Mouse (Mus musculus) megakaryocyte-erythroid progenitor cell, adult 5-6 weeks (primary cell): ENCODE data around the gene Rcan1. TPM values are rescaled to one million over a fixed set of nuclear protein-coding genes. Genes with fewer than 3 reads are reported as not detected.
A peak's percentile ranks its signal among the peaks of the same experiment; 100 is the strongest.

ENCODE experiments used
- ATAC-seq: replicated peaks from 2 replicates; pipeline ENCODE4 v1.8.0; 2016; ENCODE audit warnings: mild to moderate bottlenecking, inconsistent platforms; ENCODE audit not compliant: severe bottlenecking, poor library complexity, low FRiP score, low TSS enrichment
- total RNA-seq, 2 experiments: library from RNA; stranded (forward) in 1 of 2; stranded (reverse) in 1 of 2; fragments of 200-1000, 215-1000 nt in 1 of 2; fragments of >200 nt in 1 of 2; fragmentation: Nextera tagmentation in 1 of 2; gene quantifications; 2 replicates each; pipeline ENCODE4 v1.2.3; 2014 to 2017

The Rcan1 gene
- 7.2 and 12.7 TPM in 2 replicates for total RNA-seq (2014; fragmentation: Nextera tagmentation)
- 7.9 and 10.9 TPM in 2 replicates for total RNA-seq (2017)

- no peak for ATAC-seq
These were observed at the start of gene Rcan1 for GRCm38 (mm10) chr16:92470706-92471105. Rcan1 (minus strand) TSS chr16:92470867.

GRCm38 (mm10) chr16:92519820-92520492 lies 49.3 kb upstream of the Rcan1 start:
- peak; percentile 72; the same call in 1 of the 2 replicates for ATAC-seq

- ATAC-seq: no peak
These were observed 48.1 kb upstream of the Rcan1 start for GRCm38 (mm10) chr16:92518718-92519117.

- ATAC-seq: no peak
These were observed 45.5 kb upstream of the Rcan1 start for GRCm38 (mm10) chr16:92516139-92516538.

GRCm38 (mm10) chr16:92514896-92515295 lies 44.2 kb upstream of the Rcan1 start:
- peak; percentile 45; the same call in 1 of the 2 replicates for ATAC-seq

- peak; percentile 69 for ATAC-seq
These were observed 41.2 kb upstream of the Rcan1 start for GRCm38 (mm10) chr16:92511773-92512391.

GRCm38 (mm10) chr16:92510835-92511772 lies 40.4 kb upstream of the Rcan1 start:
- no peak for ATAC-seq

GRCm38 (mm10) chr16:92507573-92507972 lies 36.9 kb upstream of the Rcan1 start:
- ATAC-seq: no peak

- ATAC-seq: no peak
These were observed 32.4 kb upstream of the Rcan1 start for GRCm38 (mm10) chr16:92503105-92503504.

GRCm38 (mm10) chr16:92500534-92500933 lies 29.9 kb upstream of the Rcan1 start:
- ATAC-seq: no peak

GRCm38 (mm10) chr16:92499324-92499723 lies 28.7 kb upstream of the Rcan1 start:
- no peak for ATAC-seq

- no peak for ATAC-seq
These were observed 27.9 kb upstream of the Rcan1 start for GRCm38 (mm10) chr16:92498589-92498981.

GRCm38 (mm10) chr16:92497851-92498588 lies 27.4 kb upstream of the Rcan1 start:
- no peak for ATAC-seq

- ATAC-seq: no peak
These were observed 18.7 kb upstream of the Rcan1 start for GRCm38 (mm10) chr16:92489356-92489755.

- no peak for ATAC-seq
These were observed 17.8 kb upstream of the Rcan1 start for GRCm38 (mm10) chr16:92488456-92488855.

GRCm38 (mm10) chr16:92487489-92487888 lies 16.8 kb upstream of the Rcan1 start:
- peak; percentile 89 for ATAC-seq

- ATAC-seq: peak; percentile 9; the same call in 1 of the 2 replicates
These were observed 16.4 kb upstream of the Rcan1 start for GRCm38 (mm10) chr16:92487086-92487485.

- ATAC-seq: no peak
These were observed 14.8 kb upstream of the Rcan1 start, which contains the start of gene Clic6 for GRCm38 (mm10) chr16:92485436-92485835. Clic6 (plus strand) TSS chr16:92485736.

- peak; percentile 78 for ATAC-seq
These were observed 8.0 kb upstream of the Rcan1 start for GRCm38 (mm10) chr16:92478561-92479150.
